Mouse (Mus musculus): ENCODE data around the gene Olfr1370. TPM values are rescaled to one million over a fixed set of nuclear protein-coding genes. Genes with fewer than 3 reads are reported as not detected.
"Not testable (repeated sequence)": the region's sequence is repeated elsewhere in the genome, so short reads cannot be mapped to it uniquely, and the experiment has no call there.

Gene Olfr1370
- not detected in 2 replicates for polyA plus RNA-seq (2015; fragmentation: Nextera tagmentation; extraction: Ambion mirVana)

GRCm38 (mm10) chr13:21074847-21075246, at the start of gene Olfr1370:
TSS of gene Olfr1370 (minus strand) at chr13:21074947.
- H3K36me3 ChIP-seq: no peaks in the 10 kb centered on the region

GRCm38 (mm10) chr13:21114121-21114520, 39.4 kb upstream of the Olfr1370 start:
- Histone ChIP-seq H3K9me3 (no peaks in the 10 kb centered on the region), H3K36me3 (no peaks in the 10 kb centered on the region), H3K4me1 (replicated peaks) (no peaks in the 10 kb centered on the region), H3K9ac (no peak overlapping the region), H3K27me3 (no peaks in the 10 kb centered on the region), H3K4me3 (no peak overlapping the region), H3K27ac (replicated peaks) (no peak overlapping the region), H3K4me2 (no peak overlapping the region)
- no peak for ATAC-seq (ENCODE audit: low read depth)
- 91% methylated on average over 4 of the region's 4 CpGs for WGBS

More at GRCm38 (mm10) chr13:21074847-21075246, at the start of gene Olfr1370:
- Histone ChIP-seq H3K4me2 (no peak within 1 kb of the TSS), H3K9ac (no peak within 1 kb of the TSS), H3K4me1 (replicated peaks) (no peaks in the 10 kb centered on the region), H3K27me3 (no peaks in the 10 kb centered on the region), H3K4me3 (no peak within 1 kb of the TSS), H3K9me3 (no peaks in the 10 kb centered on the region), H3K27ac (replicated peaks) (no peak within 1 kb of the TSS)
- 77% methylated on average over 3 of the region's 3 CpGs for WGBS
- no peak for ATAC-seq (ENCODE audit: low read depth)

- not testable (repeated sequence) for H3K27me3 ChIP-seq; H3K9ac ChIP-seq; H3K4me3 ChIP-seq; H3K4me1 ChIP-seq (replicated peaks); H3K27ac ChIP-seq (replicated peaks); H3K9me3 ChIP-seq; ATAC-seq (ENCODE audit: low read depth); H3K36me3 ChIP-seq; H3K4me2 ChIP-seq
- WGBS: 67% methylated on average over 3 of the region's 3 CpGs
Observed at GRCm38 (mm10) chr13:21111183-21111582, 36.4 kb upstream of the Olfr1370 start, which contains the start of gene Olfr1369-ps1. TSS of gene Olfr1369-ps1 (plus strand) at chr13:21111483.

GRCm38 (mm10) chr13:21110441-21110840, 35.7 kb upstream of the Olfr1370 start:
- ATAC-seq (ENCODE audit: low read depth): no peak
- Histone ChIP-seq H3K9ac (no peak overlapping the region), H3K9me3 (no peaks in the 10 kb centered on the region), H3K4me2 (no peak overlapping the region), H3K4me3 (no peak overlapping the region), H3K27ac (replicated peaks) (no peak overlapping the region), H3K36me3 (no peaks in the 10 kb centered on the region), H3K27me3 (no peaks in the 10 kb centered on the region), H3K4me1 (replicated peaks) (no peaks in the 10 kb centered on the region)
- 96% methylated on average over 6 of the region's 6 CpGs for WGBS

- 96% methylated on average over 3 of the region's 3 CpGs for WGBS
- no peak for ATAC-seq (ENCODE audit: low read depth)
Observed at GRCm38 (mm10) chr13:21109759-21110158, 35.0 kb upstream of the Olfr1370 start.

GRCm38 (mm10) chr13:21082686-21083085, 7.9 kb upstream of the Olfr1370 start:
- no peak overlapping the region for H3K4me2 ChIP-seq
- H3K27me3 ChIP-seq: no peaks in the 10 kb centered on the region
- H3K36me3 ChIP-seq: no peaks in the 10 kb centered on the region
- no peak overlapping the region for H3K27ac ChIP-seq (replicated peaks)
- WGBS: 84% methylated on average over 2 of the region's 2 CpGs
- H3K4me3 ChIP-seq: no peak overlapping the region
- no peaks in the 10 kb centered on the region for H3K9me3 ChIP-seq
- ATAC-seq (ENCODE audit: low read depth): no peak
- no peak overlapping the region for H3K9ac ChIP-seq
- H3K4me1 ChIP-seq (replicated peaks): no peaks in the 10 kb centered on the region

More at GRCm38 (mm10) chr13:21109759-21110158, 35.0 kb upstream of the Olfr1370 start:
- no peaks in the 10 kb centered on the region for H3K4me1 ChIP-seq (replicated peaks)
- no peak overlapping the region for H3K9ac ChIP-seq
- H3K4me2 ChIP-seq: no peak overlapping the region
- H3K9me3 ChIP-seq: no peaks in the 10 kb centered on the region
- H3K27ac ChIP-seq (replicated peaks): no peak overlapping the region
- H3K27me3 ChIP-seq: no peaks in the 10 kb centered on the region
- no peaks in the 10 kb centered on the region for H3K36me3 ChIP-seq
- no peak overlapping the region for H3K4me3 ChIP-seq

GRCm38 (mm10) chr13:21066021-21066420, 8.7 kb downstream of the Olfr1370 start:
- no peaks in the 10 kb centered on the region for H3K36me3 ChIP-seq
- no peaks in the 10 kb centered on the region for H3K9me3 ChIP-seq

GRCm38 (mm10) chr13:21050118-21050517, 24.6 kb downstream of the Olfr1370 start:
- Histone ChIP-seq H3K36me3 (no peaks in the 10 kb centered on the region), H3K4me1 (replicated peaks) (no peaks in the 10 kb centered on the region), H3K4me3 (no peak overlapping the region), H3K27me3 (no peaks in the 10 kb centered on the region), H3K9ac (no peak overlapping the region), H3K4me2 (no peak overlapping the region), H3K27ac (replicated peaks) (no peak overlapping the region), H3K9me3 (no peaks in the 10 kb centered on the region)
- ATAC-seq (ENCODE audit: low read depth): peak; percentile 72; the same call in 1 of the 2 replicates
- WGBS: 33% methylated on average over 1 of the region's 1 CpGs

More at GRCm38 (mm10) chr13:21066021-21066420, 8.7 kb downstream of the Olfr1370 start:
- Histone ChIP-seq H3K4me3 (no peak overlapping the region), H3K27ac (replicated peaks) (no peak overlapping the region), H3K27me3 (no peaks in the 10 kb centered on the region), H3K4me1 (replicated peaks) (no peaks in the 10 kb centered on the region), H3K9ac (no peak overlapping the region), H3K4me2 (no peak overlapping the region)
- no peak for ATAC-seq (ENCODE audit: low read depth)
- WGBS: 88% methylated on average over 2 of the region's 2 CpGs

- H3K4me2 ChIP-seq: no peak overlapping the region
- peak; percentile 53; the same call in 1 of the 2 replicates for ATAC-seq (ENCODE audit: low read depth)
- WGBS: 42% methylated on average over 2 of the region's 2 CpGs
- H3K27ac ChIP-seq (replicated peaks): no peak overlapping the region
- H3K27me3 ChIP-seq: no peaks in the 10 kb centered on the region
- no peaks in the 10 kb centered on the region for H3K4me1 ChIP-seq (replicated peaks)
- H3K9me3 ChIP-seq: no peaks in the 10 kb centered on the region
- H3K4me3 ChIP-seq: no peak overlapping the region
- H3K9ac ChIP-seq: no peak overlapping the region
- no peaks in the 10 kb centered on the region for H3K36me3 ChIP-seq
Observed at GRCm38 (mm10) chr13:21040589-21041199, 34.1 kb downstream of the Olfr1370 start.

- H3K4me2 ChIP-seq: no peak overlapping the region
- H3K9me3 ChIP-seq: no peaks in the 10 kb centered on the region
- no peak overlapping the region for H3K4me3 ChIP-seq
- no peak overlapping the region for H3K9ac ChIP-seq
- no peak overlapping the region for H3K27ac ChIP-seq (replicated peaks)
- ATAC-seq (ENCODE audit: low read depth): no peak
- H3K27me3 ChIP-seq: no peaks in the 10 kb centered on the region
- no peaks in the 10 kb centered on the region for H3K36me3 ChIP-seq
- H3K4me1 ChIP-seq (replicated peaks): 0 out of 2 replicates have a peak, but pooled peaks cover 2% of the 10 kb centered on the region
Observed at GRCm38 (mm10) chr13:21035981-21036380, 38.8 kb downstream of the Olfr1370 start.

GRCm38 (mm10) chr13:21035011-21035410, 39.7 kb downstream of the Olfr1370 start:
- WGBS: 85% methylated on average over 3 of the region's 3 CpGs
- H3K4me1 ChIP-seq (replicated peaks): 0 out of 2 replicates have a peak, but pooled peaks cover 2% of the 10 kb centered on the region
- no peak overlapping the region for H3K4me3 ChIP-seq
- H3K9ac ChIP-seq: no peak overlapping the region
- H3K27me3 ChIP-seq: no peaks in the 10 kb centered on the region
- no peaks in the 10 kb centered on the region for H3K9me3 ChIP-seq
- no peak overlapping the region for H3K4me2 ChIP-seq
- H3K36me3 ChIP-seq: no peaks in the 10 kb centered on the region
- ATAC-seq (ENCODE audit: low read depth): no peak
- H3K27ac ChIP-seq (replicated peaks): no peak overlapping the region

- H3K4me3 ChIP-seq: no peak overlapping the region
- WGBS: 37% methylated on average over 3 of the region's 3 CpGs
- no peak overlapping the region for H3K4me2 ChIP-seq
- 0 out of 2 replicates have a peak, but pooled peaks cover 2% of the 10 kb centered on the region for H3K4me1 ChIP-seq (replicated peaks)
- no peaks in the 10 kb centered on the region for H3K27me3 ChIP-seq
- no peak overlapping the region for H3K27ac ChIP-seq (replicated peaks)
- H3K36me3 ChIP-seq: no peaks in the 10 kb centered on the region
- ATAC-seq (ENCODE audit: low read depth): peak; percentile 72; the same call in 1 of the 2 replicates
- H3K9ac ChIP-seq: no peak overlapping the region
- no peaks in the 10 kb centered on the region for H3K9me3 ChIP-seq
Observed at GRCm38 (mm10) chr13:21033176-21033575, 41.6 kb downstream of the Olfr1370 start.

GRCm38 (mm10) chr13:21024831-21025230, 49.9 kb downstream of the Olfr1370 start:
- Histone ChIP-seq H3K36me3 (no peaks in the 10 kb centered on the region), H3K4me2 (no peak overlapping the region), H3K9me3 (no peaks in the 10 kb centered on the region), H3K27ac (replicated peaks) (no peak overlapping the region), H3K4me3 (no peak overlapping the region), H3K27me3 (no peaks in the 10 kb centered on the region), H3K4me1 (replicated peaks) (no peaks in the 10 kb centered on the region), H3K9ac (no peak overlapping the region)
- 79% methylated on average over 5 of the region's 5 CpGs for WGBS
- ATAC-seq (ENCODE audit: low read depth): no peak

Measured in neural tube, embryonic 13.5 days (tissue).